Mouse (Mus musculus): ENCODE data around the gene Jakmip3. TPM values are rescaled to one million over a fixed set of nuclear protein-coding genes. Genes with fewer than 3 reads are reported as not detected.

Jakmip3 gene
- total and polyA plus RNA-seq, 3 experiments: not detected

DNA sequence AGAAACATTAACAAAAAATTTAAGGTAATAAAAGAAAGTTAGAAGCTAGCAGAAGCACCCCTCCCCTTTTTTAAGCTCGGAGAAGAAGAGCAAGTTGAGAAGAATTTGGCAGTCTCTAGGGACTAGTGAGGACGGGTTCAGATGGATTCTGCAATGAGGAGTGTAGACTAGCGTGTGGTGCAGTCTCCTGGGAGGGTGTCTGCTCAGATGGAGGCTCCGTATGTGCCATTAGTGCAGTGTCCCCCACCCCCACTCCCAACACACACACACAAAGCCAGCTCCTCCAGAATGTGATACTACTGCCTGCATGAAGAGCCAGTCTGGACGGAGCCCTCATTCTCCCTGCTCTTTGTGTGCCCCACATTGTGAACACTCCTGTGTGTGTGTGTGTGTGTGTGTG lies 140.6 kb downstream of the Jakmip3 start:
- peaks cover 73% of the 10 kb centered on the region for H3K27me3 ChIP-seq (replicated peaks)

DNA sequence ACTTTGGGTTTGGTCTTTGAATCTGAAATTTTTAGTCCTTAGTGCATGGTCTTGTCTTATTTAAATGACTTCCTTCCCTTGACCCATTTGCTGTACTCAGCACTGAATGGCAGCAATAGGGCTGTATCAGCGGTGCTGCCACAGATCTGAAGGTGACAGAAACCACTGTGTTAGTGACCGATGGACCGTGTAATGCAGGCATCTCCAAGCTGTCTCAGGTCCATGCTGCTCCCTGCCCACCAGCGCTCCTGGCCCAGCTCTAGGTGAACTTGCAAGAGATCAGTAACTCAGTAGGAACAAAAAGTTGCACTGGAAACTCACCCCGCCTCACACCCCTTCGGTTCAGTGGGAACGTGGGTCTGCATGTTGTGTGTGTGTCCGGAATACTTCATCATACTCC lies 141.8 kb downstream of the Jakmip3 start:
- Histone ChIP-seq H3K4me3 (replicated peaks in 1 of 3; ENCODE audit: low read depth in 2 of 3, low read length in 2 of 3, poor library complexity in 1 of 3) (no peak overlapping the region), H3K9me3 (replicated peaks; ENCODE audit: low read length) (peaks cover 4% of the 10 kb centered on the region), H3K27ac (ENCODE audit: insufficient read depth, low read depth) (no peak overlapping the region), H3K79me2 (replicated peaks; ENCODE audit: control insufficient read depth, extremely low read depth, insufficient read depth, poor library complexity, severe bottlenecking) (no peaks in the 10 kb centered on the region), H3K36me3 (replicated peaks in 1 of 2; ENCODE audit: control insufficient read depth in 1 of 2, insufficient read depth in 1 of 2, low read length in 1 of 2) (no peaks in the 10 kb centered on the region), H3K9ac (ENCODE audit: insufficient read depth, low read depth) (no peak overlapping the region), H3K27me3 (replicated peaks) (peaks cover 62% of the 10 kb centered on the region), H3K4me1 (ENCODE audit: control insufficient read depth in 1 of 2, insufficient read depth in 2 of 2) (no peaks in the 10 kb centered on the region), H3K4me2 (ENCODE audit: insufficient read depth, low read depth, poor library complexity, severe bottlenecking) (no peak overlapping the region)
- in situ Hi-C loops (cut with MboI; ENCODE audit: low pct_ligation_motif_present, low pct_unique_long_range_greater_than_20kb, low sequenced_read_pairs) (no loop called here), dilution Hi-C loops (cut with MboI; ENCODE audit: extremely low pct_ligation_motif_present, extremely low pct_unique_long_range_greater_than_20kb, low sequenced_read_pairs) (no loop called here)
- no peak for TF ChIP-seq POLR2AphosphoS2 (IDR thresholded peaks at IDR 0.05; ENCODE audit: low read depth, low read length)
- no peak for TF ChIP-seq RCOR1 (conservative IDR thresholded peaks at IDR 0.05; ENCODE audit: low read depth, low read length)
- TF ChIP-seq MAZ (IDR thresholded peaks at IDR 0.05; ENCODE audit: low read depth, low read length): no peak
- no peak for TF ChIP-seq MXI1 (IDR thresholded peaks at IDR 0.05; ENCODE audit: low read depth, low read length)
- TF ChIP-seq TBP (conservative IDR thresholded peaks at IDR 0.05; ENCODE audit: low read depth, low read length): no peak
- TF ChIP-seq PAX5 (IDR thresholded peaks at IDR 0.05; ENCODE audit: low read length): no peak
- TF ChIP-seq SIN3A (IDR thresholded peaks at IDR 0.05; ENCODE audit: low read length): no peak
- no peak for DNase-seq (ENCODE audit: extremely low read depth)

More for the DNA sequence above, 140.6 kb downstream of the Jakmip3 start:
- TF ChIP-seq MXI1 (IDR thresholded peaks at IDR 0.05; ENCODE audit: low read depth, low read length) (no peak), ZMIZ1 (IDR thresholded peaks at IDR 0.05; ENCODE audit: low read depth, low read length) (no peak), ETS1 (conservative IDR thresholded peaks at IDR 0.05; ENCODE audit: low read depth, low read length) (no peak), MAFK (IDR thresholded peaks at IDR 0.05; ENCODE audit: insufficient replicate concordance, low read length) (no peak), NRF1 (IDR thresholded peaks at IDR 0.05; ENCODE audit: low read depth, low read length) (no peak), MAZ (IDR thresholded peaks at IDR 0.05; ENCODE audit: low read depth, low read length) (no peak), HCFC1 (IDR thresholded peaks at IDR 0.05; ENCODE audit: low read depth, low read length) (no peak)
- Histone ChIP-seq H3K4me2 (ENCODE audit: insufficient read depth, low read depth, poor library complexity, severe bottlenecking) (no peak overlapping the region), H3K9ac (ENCODE audit: insufficient read depth, low read depth) (no peak overlapping the region), H3K4me3 (replicated peaks in 1 of 3; ENCODE audit: low read depth in 2 of 3, low read length in 2 of 3, poor library complexity in 1 of 3) (no peak overlapping the region), H3K9me3 (replicated peaks; ENCODE audit: low read length) (peaks cover 4% of the 10 kb centered on the region), H3K27ac (ENCODE audit: insufficient read depth, low read depth) (no peak overlapping the region), H3K36me3 (replicated peaks in 1 of 2; ENCODE audit: control insufficient read depth in 1 of 2, insufficient read depth in 1 of 2, low read length in 1 of 2) (no peaks in the 10 kb centered on the region), H3K4me1 (ENCODE audit: control insufficient read depth in 1 of 2, insufficient read depth in 2 of 2) (no peaks in the 10 kb centered on the region), H3K79me2 (replicated peaks; ENCODE audit: control insufficient read depth, extremely low read depth, insufficient read depth, poor library complexity, severe bottlenecking) (no peaks in the 10 kb centered on the region)
- no peak for DNase-seq (ENCODE audit: extremely low read depth)
- in situ Hi-C loops (cut with MboI; ENCODE audit: low pct_ligation_motif_present, low pct_unique_long_range_greater_than_20kb, low sequenced_read_pairs) (no loop called here), dilution Hi-C loops (cut with MboI; ENCODE audit: extremely low pct_ligation_motif_present, extremely low pct_unique_long_range_greater_than_20kb, low sequenced_read_pairs) (no loop called here)

DNA sequence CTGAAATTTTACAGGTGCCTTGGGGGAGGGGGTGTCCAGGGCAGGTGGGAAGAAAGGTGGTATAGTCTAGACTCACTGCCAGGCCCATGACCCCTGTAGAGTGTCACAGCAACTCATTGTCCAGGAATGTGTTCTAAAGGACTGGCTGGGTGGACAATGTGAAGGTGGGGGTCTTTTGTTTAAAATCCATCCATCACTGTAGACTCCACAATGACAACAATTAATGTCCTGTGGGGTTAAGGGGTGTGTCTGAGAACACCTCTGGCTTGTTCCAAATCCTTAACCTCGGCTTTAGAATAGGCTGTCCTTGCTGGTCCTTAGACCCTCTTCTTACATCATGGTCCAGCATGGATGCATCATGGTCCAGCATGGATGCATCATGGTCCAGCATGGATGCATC lies 143.8 kb downstream of the Jakmip3 start:
- TF ChIP-seq POLR2AphosphoS2 (IDR thresholded peaks at IDR 0.05; ENCODE audit: low read depth, low read length): no peak
- TF ChIP-seq SIN3A (IDR thresholded peaks at IDR 0.05; ENCODE audit: low read length): no peak
- TF ChIP-seq USF2 (conservative IDR thresholded peaks at IDR 0.05; ENCODE audit: low read depth, low read length): no peak

More for the DNA sequence above, 143.8 kb downstream of the Jakmip3 start:
- H3K79me2 ChIP-seq (replicated peaks; ENCODE audit: control insufficient read depth, extremely low read depth, insufficient read depth, poor library complexity, severe bottlenecking): no peaks in the 10 kb centered on the region
- H3K27me3 ChIP-seq (replicated peaks): peaks cover 62% of the 10 kb centered on the region
- peaks cover 4% of the 10 kb centered on the region for H3K9me3 ChIP-seq (replicated peaks; ENCODE audit: low read length)
- in situ Hi-C loops (cut with MboI; ENCODE audit: low pct_ligation_motif_present, low pct_unique_long_range_greater_than_20kb, low sequenced_read_pairs): no loop called here
- dilution Hi-C loops (cut with MboI; ENCODE audit: extremely low pct_ligation_motif_present, extremely low pct_unique_long_range_greater_than_20kb, low sequenced_read_pairs): no loop called here
- H3K4me3 ChIP-seq (replicated peaks in 1 of 3; ENCODE audit: low read depth in 2 of 3, low read length in 2 of 3, poor library complexity in 1 of 3): no peak overlapping the region
- no peak overlapping the region for H3K27ac ChIP-seq (ENCODE audit: insufficient read depth, low read depth)
- no peaks in the 10 kb centered on the region for H3K4me1 ChIP-seq (ENCODE audit: control insufficient read depth in 1 of 2, insufficient read depth in 2 of 2)
- no peak overlapping the region for H3K4me2 ChIP-seq (ENCODE audit: insufficient read depth, low read depth, poor library complexity, severe bottlenecking)
- H3K9ac ChIP-seq (ENCODE audit: insufficient read depth, low read depth): no peak overlapping the region
- H3K36me3 ChIP-seq (replicated peaks in 1 of 2; ENCODE audit: control insufficient read depth in 1 of 2, insufficient read depth in 1 of 2, low read length in 1 of 2): no peaks in the 10 kb centered on the region
- no peak for DNase-seq (ENCODE audit: extremely low read depth)
